8 mouse cellular contexts compared by ENCODE assay signal in genomic region chr5:64625841-64626298, GRCm38 (mm10).
DNase-seq lines count a peak whose midpoint lies in the region; ATAC-seq and TF ChIP-seq lines count a peak whose summit lies in the region.

No protein-coding gene starts in this region.

- DNase-seq in lung, adult 2 months: peak; percentile 9
- DNase-seq in lung, postnatal 14 days: no peak
- peak; percentile 42 to 75 for DNase-seq in thymus, adult 18-20 months
- no peak for DNase-seq in gastrocnemius, adult 18-20 months (ENCODE audit: low spot score)

- 39% methylated on average over 6 of the region's 6 CpGs for WGBS in lung, adult 2 months
- 48% methylated on average over 6 of the region's 6 CpGs for WGBS in embryonic facial prominence, embryonic 15.5 days
- WGBS in kidney, embryonic 16.5 days: 43% methylated on average over 6 of the region's 6 CpGs
- WGBS in heart, embryonic 12.5 days: 51% methylated on average over 6 of the region's 6 CpGs

- H3K4me3 ChIP-seq in lung, adult 2 months (replicated peaks; ENCODE audit: extremely low read depth, low read depth, low read length): no peak overlapping the region
- no peak overlapping the region for H3K4me3 ChIP-seq in embryonic facial prominence, embryonic 15.5 days (replicated peaks)
- H3K4me3 ChIP-seq in kidney, embryonic 16.5 days (ENCODE audit: low read length): no peak overlapping the region
- no peak overlapping the region for H3K4me3 ChIP-seq in heart, embryonic 12.5 days

- H3K27ac ChIP-seq in embryonic facial prominence, embryonic 15.5 days (replicated peaks): peak overlapping the region; percentile 69
- H3K27ac ChIP-seq in kidney, embryonic 16.5 days (ENCODE audit: low read length): peak overlapping the region; percentile 88
- H3K27ac ChIP-seq in heart, embryonic 12.5 days (ENCODE audit: poor library complexity, severe bottlenecking): no peak overlapping the region

- H3K4me2 ChIP-seq in embryonic facial prominence, embryonic 15.5 days (replicated peaks): no peak overlapping the region
- H3K4me2 ChIP-seq in kidney, embryonic 16.5 days (replicated peaks; ENCODE audit: low read depth, low read length): no peak overlapping the region; the same call in 1 of the 2 replicates
- no peak overlapping the region for H3K4me2 ChIP-seq in heart, embryonic 12.5 days

- H3K9me3 ChIP-seq in embryonic facial prominence, embryonic 15.5 days (replicated peaks): no peaks in the 10 kb centered on the region
- H3K9me3 ChIP-seq in kidney, embryonic 16.5 days (ENCODE audit: low read length): no peaks in the 10 kb centered on the region
- H3K9me3 ChIP-seq in heart, embryonic 12.5 days (replicated peaks): no peaks in the 10 kb centered on the region

- no peaks in the 10 kb centered on the region for H3K4me1 ChIP-seq in lung, adult 2 months (ENCODE audit: control insufficient read depth, insufficient read depth, low read length)
- H3K4me1 ChIP-seq in embryonic facial prominence, embryonic 15.5 days: peaks cover 18% of the 10 kb centered on the region
- H3K4me1 ChIP-seq in kidney, embryonic 16.5 days (ENCODE audit: insufficient read depth, low read length): peaks cover 28% of the 10 kb centered on the region
- H3K4me1 ChIP-seq in heart, embryonic 12.5 days (replicated peaks): peaks cover 9% of the 10 kb centered on the region; the same call in 1 of the 2 replicates

- no peak for TF ChIP-seq CTCF in lung, adult 2 months (IDR thresholded peaks at IDR 0.05; ENCODE audit: insufficient read depth, low read length)

- no peaks in the 10 kb centered on the region for H3K36me3 ChIP-seq in embryonic facial prominence, embryonic 15.5 days
- no peaks in the 10 kb centered on the region for H3K36me3 ChIP-seq in kidney, embryonic 16.5 days (ENCODE audit: insufficient read depth, low read length)
- no peaks in the 10 kb centered on the region for H3K36me3 ChIP-seq in heart, embryonic 12.5 days

- no peak overlapping the region for H3K9ac ChIP-seq in embryonic facial prominence, embryonic 15.5 days
- no peak overlapping the region for H3K9ac ChIP-seq in kidney, embryonic 16.5 days (replicated peaks; ENCODE audit: low read length)
- no peak overlapping the region for H3K9ac ChIP-seq in heart, embryonic 12.5 days

- ATAC-seq in embryonic facial prominence, embryonic 15.5 days (ENCODE audit: insufficient number of reproducible peaks, low FRiP score, low TSS enrichment, low read depth): no peak
- ATAC-seq in kidney, embryonic 16.5 days (ENCODE audit: low FRiP score, low TSS enrichment): peak; percentile 30
- no peak for ATAC-seq in heart, embryonic 12.5 days (ENCODE audit: insufficient number of reproducible peaks, low FRiP score)
- no peak for ATAC-seq in monocyte, adult 5-6 weeks (replicated peaks; ENCODE audit: insufficient number of reproducible peaks, low FRiP score, low TSS enrichment, poor library complexity, severe bottlenecking)

- no peaks in the 10 kb centered on the region for H3K27me3 ChIP-seq in embryonic facial prominence, embryonic 15.5 days
- no peaks in the 10 kb centered on the region for H3K27me3 ChIP-seq in kidney, embryonic 16.5 days (ENCODE audit: insufficient read depth, low read length)
- H3K27me3 ChIP-seq in heart, embryonic 12.5 days (replicated peaks): 0 out of 2 replicates have a peak, but pooled peaks cover 3% of the 10 kb centered on the region

- TF ChIP-seq POLR2A in lung, adult 2 months (IDR thresholded peaks at IDR 0.05; ENCODE audit: borderline replicate concordance, extremely low read depth, low read depth, low read length): no peak

Comparison
In these comparisons a context has a peak if more than half of its experiments do, and no peak if none do; other contexts are left out.
1. DNase-seq: peak in lung, adult 2 months (single experiment) and thymus, adult 18-20 months (2 of 2); none in lung, postnatal 14 days (single experiment) and gastrocnemius, adult 18-20 months (single experiment).